Mouse (Mus musculus) embryonic facial prominence, embryonic 13.5 days (tissue): ENCODE measurements at regions not wholly inside any gene's neighbourhood (a gene's known extent, or its start where the extent isn't known, plus 50 kb on each side); places are given as distances from the start of the nearest gene placed in this dataset.
A peak's percentile ranks its signal among the peaks of the same experiment; 100 is the strongest.

Source experiments
- ATAC-seq: fragments of 200-750 bp; cut with Nextera tagmentation; 2 replicates; pipeline ENCODE4 v1.8.0; 2017; ENCODE audit warnings: low read depth; ENCODE audit not compliant: insufficient number of reproducible peaks, insufficient read depth, low FRiP score, low TSS enrichment
- H3K27ac ChIP-seq: fragments of 300-500 bp; sonication (generic); 2 replicates; pipeline ENCODE4 v1.5.1; 2015; ENCODE audit warnings: moderate library complexity, mild to moderate bottlenecking, inconsistent platforms
- H3K27me3 ChIP-seq: fragments of 300-500 bp; sonication (generic); 2 replicates; pipeline ENCODE4 v1.6.1; 2015; ENCODE audit warnings: mild to moderate bottlenecking, inconsistent platforms
- H3K36me3 ChIP-seq: fragments of 300-500 bp; sonication (generic); 2 replicates; pipeline ENCODE4 v1.6.1; 2015; ENCODE audit warnings: mild to moderate bottlenecking, inconsistent platforms
- H3K4me1 ChIP-seq: fragments of 300-500 bp; sonication (generic); 2 replicates; pipeline ENCODE4 v1.6.1; 2015; ENCODE audit warnings: inconsistent platforms
- H3K4me2 ChIP-seq: fragments of 300-500 bp; sonication (generic); 2 replicates; pipeline ENCODE4 v1.6.1; 2015; ENCODE audit warnings: moderate library complexity, mild to moderate bottlenecking, inconsistent platforms
- H3K4me3 ChIP-seq: fragments of 300-500 bp; sonication (generic); 2 replicates; pipeline ENCODE4 v1.5.1; 2015; ENCODE audit warnings: mild to moderate bottlenecking, inconsistent platforms
- H3K9ac ChIP-seq: fragments of 300-500 bp; sonication (generic); 2 replicates; pipeline ENCODE4 v1.6.1; 2015; ENCODE audit warnings: mild to moderate bottlenecking, inconsistent platforms
- H3K9me3 ChIP-seq: fragments of 300-500 bp; sonication (generic); 2 replicates; pipeline ENCODE4 v1.6.1; 2016; ENCODE audit warnings: inconsistent platforms
- WGBS: fragments of 180-500 bp; shearing (Covaris S2); methylation state at CpG from one replicate; pipeline ENCODE4 v1.1.7; 2015; ENCODE audit warnings: mixed read lengths; 5-methylcytosine and 5-hydroxymethylcytosine counted together

DNA sequence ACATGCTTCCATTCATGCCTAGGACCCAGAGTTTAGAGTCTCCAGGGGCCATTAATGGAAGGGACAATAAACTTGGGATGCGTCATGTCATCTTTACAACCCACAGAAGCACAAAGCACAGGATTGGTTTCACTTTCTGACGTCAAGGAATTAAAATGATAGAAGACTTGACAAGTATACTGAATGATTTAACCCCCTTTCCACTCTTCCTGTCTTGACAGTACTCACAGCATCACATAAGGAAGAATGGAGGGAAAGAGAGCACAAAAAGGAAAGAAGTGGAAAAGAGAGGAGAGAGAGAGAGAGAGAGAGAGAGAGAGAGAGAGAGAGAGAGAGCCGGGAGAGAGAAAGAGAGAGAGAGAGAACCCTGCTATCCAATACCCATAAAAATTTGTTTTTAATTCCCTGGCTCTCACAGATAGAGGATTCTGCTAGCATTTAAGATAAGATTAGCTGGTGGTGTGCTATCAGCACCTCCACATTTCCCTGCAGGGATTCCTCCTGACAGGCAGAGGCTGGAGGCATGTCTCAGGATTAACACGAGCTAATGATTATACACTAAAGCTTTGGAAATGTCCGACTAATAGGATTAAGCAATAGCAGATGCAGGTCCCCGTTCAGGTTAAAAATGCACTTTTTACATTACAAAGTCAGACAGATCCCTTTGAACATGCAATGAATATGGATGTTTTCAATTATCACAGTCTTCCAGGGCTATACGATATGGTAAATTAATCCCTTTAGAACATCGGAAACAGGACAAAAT, 210.2 kb downstream of the Olfr1505 start:
- Histone ChIP-seq H3K9me3 (no peaks in the 10 kb centered on the region), H3K36me3 (no peaks in the 10 kb centered on the region), H3K27ac (no peak overlapping the region), H3K4me1 (peaks cover 17% of the 10 kb centered on the region), H3K4me3 (no peak overlapping the region), H3K4me2 (0 out of 2 replicates have a peak overlapping the region, but pooled peaks have one; percentile 17), H3K9ac (no peak overlapping the region), H3K27me3 (peaks cover 15% of the 10 kb centered on the region; the same call in 1 of the 2 replicates)
- 9% methylated on average over 8 of the region's 8 CpGs for WGBS
- ATAC-seq = no peak

DNA sequence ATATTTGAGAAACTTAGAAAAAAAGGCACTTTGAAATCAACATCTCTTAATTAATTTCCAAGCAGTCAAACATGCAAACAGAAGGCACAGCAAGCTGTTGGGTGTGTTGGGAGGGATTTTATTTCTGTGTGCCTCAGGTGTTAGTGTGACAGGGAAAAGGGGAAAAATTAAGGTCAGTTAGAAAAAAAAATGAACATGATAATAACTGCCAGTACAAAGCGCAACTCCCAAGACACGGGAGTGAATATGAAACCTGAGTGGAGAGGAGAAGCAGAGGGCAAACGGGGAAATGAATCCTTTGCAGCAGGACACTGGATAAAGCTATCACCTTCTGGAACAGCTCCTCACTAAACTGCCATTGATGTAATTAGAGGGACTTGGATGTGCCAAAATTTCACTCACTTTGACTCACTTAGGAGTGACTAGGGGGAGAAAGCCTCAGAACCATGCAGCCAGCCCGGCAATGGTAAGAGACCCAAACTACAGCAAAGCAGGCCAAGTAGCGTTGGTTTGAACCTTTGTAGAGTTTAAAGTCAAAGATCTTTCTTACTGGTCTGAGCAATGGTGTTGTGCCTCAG, 211.0 kb downstream of the Olfr1505 start:
- no peak for ATAC-seq
- H3K9me3 ChIP-seq = no peaks in the 10 kb centered on the region

DNA sequence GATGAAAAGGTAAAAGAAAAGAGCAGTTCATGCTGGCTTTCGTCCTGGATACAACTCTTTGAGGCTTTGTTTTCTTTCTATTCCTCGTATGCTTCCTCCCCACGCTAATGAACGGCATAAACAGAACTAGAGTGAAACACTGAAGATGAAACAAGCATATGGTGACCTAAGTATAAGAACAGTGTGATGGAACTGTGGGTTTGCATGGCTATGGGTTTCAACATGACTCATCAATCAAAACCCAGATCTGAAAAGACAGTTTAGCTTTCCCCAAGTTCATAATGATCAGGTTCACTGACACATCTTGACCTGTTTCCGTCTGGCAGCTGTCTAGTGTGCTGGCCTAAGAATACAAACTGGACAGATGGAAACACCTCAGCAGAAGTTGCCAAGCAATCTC, 211.7 kb downstream of the Olfr1505 start:
- Histone ChIP-seq H3K9ac (no peak overlapping the region), H3K27ac (no peak overlapping the region), H3K4me1 (peaks cover 21% of the 10 kb centered on the region), H3K4me3 (no peak overlapping the region), H3K36me3 (no peaks in the 10 kb centered on the region), H3K4me2 (no peak overlapping the region), H3K27me3 (peaks cover 15% of the 10 kb centered on the region; the same call in 1 of the 2 replicates), H3K9me3 (no peaks in the 10 kb centered on the region)
- no peak for ATAC-seq
- 46% methylated on average over 5 of the region's 5 CpGs for WGBS

More for the DNA sequence above, 211.0 kb downstream of the Olfr1505 start:
- H3K4me3 ChIP-seq = no peak overlapping the region
- peaks cover 15% of the 10 kb centered on the region; the same call in 1 of the 2 replicates for H3K27me3 ChIP-seq
- no peak overlapping the region for H3K9ac ChIP-seq
- peaks cover 21% of the 10 kb centered on the region for H3K4me1 ChIP-seq
- no peaks in the 10 kb centered on the region for H3K36me3 ChIP-seq
- H3K4me2 ChIP-seq = 0 out of 2 replicates have a peak overlapping the region, but pooled peaks have one; percentile 17
- 22% methylated on average over 5 of the region's 5 CpGs for WGBS
- H3K27ac ChIP-seq = no peak overlapping the region

DNA sequence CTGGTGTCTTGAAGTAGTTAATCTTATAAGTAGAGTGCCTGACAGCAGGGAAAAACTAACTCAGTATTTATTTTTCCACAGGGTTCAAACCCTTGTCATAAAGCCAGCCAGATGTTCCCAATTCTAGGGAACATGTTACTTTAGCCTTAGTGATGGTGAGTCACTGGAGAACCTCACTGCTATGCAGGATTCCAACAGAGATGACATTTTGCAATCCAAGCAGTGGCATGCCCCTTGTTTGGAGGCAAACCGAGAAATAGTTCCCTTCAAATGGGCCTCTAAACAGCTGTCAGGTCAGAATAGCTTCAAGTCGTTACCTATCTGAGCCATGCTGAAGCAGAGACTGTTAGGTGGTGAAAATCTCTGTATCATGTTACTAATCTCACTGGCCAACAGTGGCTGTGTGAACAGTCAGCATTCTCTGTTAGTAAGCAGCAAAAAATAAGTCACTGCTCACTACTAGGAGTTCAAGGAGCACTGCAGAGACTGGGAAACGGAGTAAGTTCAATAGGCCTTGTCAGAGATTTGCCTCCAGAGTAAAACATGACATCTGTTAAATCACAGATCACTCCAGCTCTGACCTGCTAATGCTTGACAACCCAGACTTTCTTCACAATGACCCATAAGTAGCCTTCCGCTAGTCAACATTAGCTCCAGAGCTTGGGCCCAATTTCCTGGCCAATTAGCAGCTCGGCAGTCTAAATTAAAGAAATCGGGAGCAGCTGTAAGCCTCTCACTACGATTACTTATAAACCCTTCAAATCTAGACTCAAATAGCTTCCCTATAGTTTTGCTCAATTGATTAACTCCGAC, 215.3 kb downstream of the Olfr1505 start:
- peaks cover 17% of the 10 kb centered on the region for H3K4me1 ChIP-seq
- H3K4me3 ChIP-seq = no peak overlapping the region
- 16% methylated on average over 8 of the region's 8 CpGs for WGBS
- ATAC-seq = no peak
- no peaks in the 10 kb centered on the region for H3K36me3 ChIP-seq
- H3K9me3 ChIP-seq = no peaks in the 10 kb centered on the region
- peaks cover 6% of the 10 kb centered on the region; the same call in 1 of the 2 replicates for H3K27me3 ChIP-seq
- H3K9ac ChIP-seq = no peak overlapping the region
- no peak overlapping the region for H3K4me2 ChIP-seq
- H3K27ac ChIP-seq = no peak overlapping the region

DNA sequence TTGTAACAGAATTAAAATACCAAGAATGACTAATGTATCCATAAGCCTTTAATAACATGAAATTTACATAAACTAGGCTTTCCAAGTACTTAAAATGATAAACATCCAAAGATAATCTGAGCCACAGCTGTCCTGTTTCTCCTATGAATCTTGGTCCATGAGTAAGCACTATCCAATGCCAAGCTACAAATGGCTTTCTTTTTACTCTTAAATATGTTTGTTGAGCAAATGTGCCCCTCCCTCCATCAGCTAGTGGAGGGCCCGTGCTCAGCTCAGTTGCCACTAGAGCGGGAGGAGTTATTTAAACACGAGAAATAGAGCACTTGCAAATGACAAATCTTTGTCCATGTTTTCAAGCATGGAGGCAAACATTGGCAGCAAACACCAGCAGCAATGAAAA, 247.9 kb downstream of the Olfr1505 start:
- Histone ChIP-seq H3K4me1 (peaks cover 5% of the 10 kb centered on the region; the same call in 1 of the 2 replicates), H3K9ac (no peak overlapping the region), H3K4me2 (no peak overlapping the region), H3K27me3 (no peaks in the 10 kb centered on the region), H3K9me3 (no peaks in the 10 kb centered on the region), H3K36me3 (no peaks in the 10 kb centered on the region), H3K27ac (no peak overlapping the region), H3K4me3 (no peak overlapping the region)
- 52% methylated on average over 3 of the region's 3 CpGs for WGBS
- no peak for ATAC-seq

DNA sequence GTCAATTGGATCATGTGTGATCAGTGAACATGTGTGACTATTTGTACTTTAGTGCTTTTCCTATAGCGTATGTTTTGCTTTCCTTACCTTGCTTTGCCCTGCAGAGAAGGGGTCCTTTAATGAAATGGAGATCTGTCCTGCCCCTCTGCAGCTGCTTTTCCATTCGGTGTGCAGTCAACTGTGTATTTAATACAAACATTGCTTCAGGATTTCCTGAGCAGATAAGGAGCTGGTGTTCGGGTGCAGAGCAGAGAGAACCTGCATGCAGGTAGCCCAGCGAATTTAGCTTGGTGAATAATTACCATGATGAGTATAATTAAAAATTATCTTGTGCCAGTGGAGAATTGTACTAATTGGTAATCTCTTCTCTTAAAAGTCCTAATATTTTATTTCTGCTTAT, 249.4 kb downstream of the Olfr1505 start:
- ATAC-seq = no peak
- Histone ChIP-seq H3K27ac (no peak overlapping the region), H3K4me1 (peaks cover 5% of the 10 kb centered on the region; the same call in 1 of the 2 replicates), H3K4me2 (no peak overlapping the region), H3K9me3 (no peaks in the 10 kb centered on the region), H3K36me3 (no peaks in the 10 kb centered on the region), H3K9ac (no peak overlapping the region), H3K4me3 (no peak overlapping the region), H3K27me3 (no peaks in the 10 kb centered on the region)
- WGBS = 40% methylated on average over 4 of the region's 4 CpGs

DNA sequence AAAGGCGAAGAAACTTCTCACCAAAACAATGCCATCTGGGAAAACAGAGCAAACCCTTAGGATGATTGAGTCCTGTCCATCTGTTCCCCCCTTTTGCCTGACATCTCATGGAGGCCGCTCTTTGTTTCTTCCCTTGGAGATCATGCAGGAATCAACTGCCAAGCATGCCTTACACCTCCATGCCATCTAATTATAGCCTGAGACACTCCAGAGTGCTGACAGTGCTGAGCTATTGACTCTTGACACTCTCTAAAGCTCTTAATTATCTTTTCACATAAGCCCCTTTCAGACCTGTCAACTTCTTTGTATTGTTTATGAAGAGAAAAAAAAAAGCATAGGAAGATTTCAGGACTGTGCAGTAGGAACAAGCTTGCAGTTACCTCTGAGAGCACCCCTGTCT, 252.4 kb downstream of the Olfr1505 start:
- H3K27ac ChIP-seq = no peak overlapping the region
- H3K9ac ChIP-seq = no peak overlapping the region
- no peak overlapping the region for H3K4me3 ChIP-seq
- H3K36me3 ChIP-seq = no peaks in the 10 kb centered on the region
- 75% methylated on average over 2 of the region's 2 CpGs for WGBS
- ATAC-seq = no peak
- peaks cover 5% of the 10 kb centered on the region; the same call in 1 of the 2 replicates for H3K4me1 ChIP-seq
- H3K9me3 ChIP-seq = no peaks in the 10 kb centered on the region
- H3K4me2 ChIP-seq = no peak overlapping the region
- no peaks in the 10 kb centered on the region for H3K27me3 ChIP-seq

DNA sequence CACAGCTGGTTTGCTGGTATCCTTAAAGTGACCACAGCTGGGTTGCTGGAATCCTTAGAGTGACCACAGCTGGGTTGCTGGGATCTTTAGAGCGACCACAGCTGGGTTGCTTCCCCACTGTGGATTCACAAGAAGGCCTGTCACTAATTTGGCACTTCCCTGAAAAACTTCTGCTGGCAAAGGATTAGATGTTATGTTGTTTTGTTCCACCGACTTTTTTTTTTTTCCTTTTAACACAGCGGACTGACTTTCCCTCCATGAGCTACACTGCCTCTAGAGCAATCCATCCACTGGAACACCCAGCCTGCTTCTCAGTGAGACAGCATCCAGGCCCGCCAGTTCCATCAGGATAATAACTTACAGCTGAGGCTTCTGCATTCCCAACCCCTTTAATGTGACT, 266.9 kb downstream of the Olfr1505 start:
- no peaks in the 10 kb centered on the region for H3K36me3 ChIP-seq
- H3K27ac ChIP-seq = no peak overlapping the region
- peaks cover 7% of the 10 kb centered on the region; the same call in 1 of the 2 replicates for H3K27me3 ChIP-seq
- no peaks in the 10 kb centered on the region for H3K9me3 ChIP-seq
- 8% methylated on average over 4 of the region's 4 CpGs for WGBS
- ATAC-seq = peak; percentile 79; the same call in 1 of the 2 replicates
- H3K4me1 ChIP-seq = peaks cover 9% of the 10 kb centered on the region; the same call in 1 of the 2 replicates
- H3K4me3 ChIP-seq = no peak overlapping the region
- H3K4me2 ChIP-seq = no peak overlapping the region
- H3K9ac ChIP-seq = no peak overlapping the region

DNA sequence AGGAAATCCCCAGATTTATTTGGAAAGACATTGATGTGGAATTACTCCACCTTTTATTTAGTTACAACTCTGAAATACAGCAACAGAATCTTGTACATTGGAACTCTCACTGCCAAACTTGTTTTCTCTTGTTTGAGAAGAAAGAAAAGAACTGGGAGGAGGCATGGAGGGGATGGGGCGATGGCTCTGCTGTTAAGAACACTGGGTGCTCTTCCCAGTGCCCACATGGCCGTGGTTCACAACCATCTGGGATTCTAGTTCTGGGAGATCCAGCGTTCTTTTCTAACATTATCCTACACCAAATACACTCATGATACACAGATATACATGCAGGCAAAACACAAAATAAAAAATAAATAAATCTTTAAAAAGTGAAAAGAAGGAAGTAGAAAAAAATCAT, 267.6 kb downstream of the Olfr1505 start:
- H3K9me3 ChIP-seq = no peaks in the 10 kb centered on the region
- H3K4me3 ChIP-seq = no peak overlapping the region
- no peaks in the 10 kb centered on the region for H3K36me3 ChIP-seq
- 45% methylated on average over 3 of the region's 3 CpGs for WGBS
- peaks cover 9% of the 10 kb centered on the region; the same call in 1 of the 2 replicates for H3K4me1 ChIP-seq
- no peak overlapping the region for H3K27ac ChIP-seq
- ATAC-seq = no peak
- no peak overlapping the region for H3K9ac ChIP-seq
- peaks cover 7% of the 10 kb centered on the region; the same call in 1 of the 2 replicates for H3K27me3 ChIP-seq
- H3K4me2 ChIP-seq = no peak overlapping the region

DNA sequence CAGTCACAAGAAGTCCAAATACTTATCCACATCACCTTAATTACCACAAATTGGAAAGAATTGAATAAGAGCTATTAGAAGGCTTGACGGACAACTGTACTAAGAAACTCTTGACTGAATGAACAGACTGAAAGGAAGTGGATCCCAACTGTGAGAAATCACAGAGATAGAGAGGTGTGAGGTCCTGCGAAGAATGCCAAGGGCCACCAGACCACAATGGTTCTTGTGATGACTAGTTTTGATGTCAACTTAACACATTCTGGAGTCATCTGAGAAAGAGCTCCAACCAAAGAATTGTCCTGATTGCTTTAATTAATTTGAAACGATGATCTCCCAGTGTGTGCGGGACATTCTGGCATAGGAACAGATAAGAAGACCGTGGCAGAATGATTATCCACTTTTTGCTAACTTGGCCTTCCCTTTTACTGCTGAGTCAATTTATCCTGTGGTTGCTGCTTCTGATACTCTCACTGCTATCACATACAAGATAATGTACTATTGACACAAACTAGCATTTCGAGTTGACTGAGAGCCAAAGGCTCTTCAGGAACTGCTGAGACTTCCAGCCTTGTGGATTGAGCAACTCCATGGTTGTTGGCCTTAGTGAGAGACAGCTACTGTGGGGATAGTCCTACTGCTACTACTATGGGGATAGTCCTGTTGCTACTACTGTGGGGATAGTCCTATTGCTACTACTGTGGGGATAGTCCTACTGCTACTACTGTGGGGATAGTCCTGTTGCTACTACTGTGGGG, 268.5 kb downstream of the Olfr1505 start:
- 74% methylated on average over 6 of the region's 6 CpGs for WGBS
- Histone ChIP-seq H3K27ac (no peak overlapping the region), H3K4me1 (peaks cover 9% of the 10 kb centered on the region; the same call in 1 of the 2 replicates), H3K9ac (no peak overlapping the region), H3K27me3 (peaks cover 7% of the 10 kb centered on the region; the same call in 1 of the 2 replicates), H3K4me3 (no peak overlapping the region), H3K36me3 (no peaks in the 10 kb centered on the region), H3K4me2 (no peak overlapping the region), H3K9me3 (no peaks in the 10 kb centered on the region)
- no peak for ATAC-seq

DNA sequence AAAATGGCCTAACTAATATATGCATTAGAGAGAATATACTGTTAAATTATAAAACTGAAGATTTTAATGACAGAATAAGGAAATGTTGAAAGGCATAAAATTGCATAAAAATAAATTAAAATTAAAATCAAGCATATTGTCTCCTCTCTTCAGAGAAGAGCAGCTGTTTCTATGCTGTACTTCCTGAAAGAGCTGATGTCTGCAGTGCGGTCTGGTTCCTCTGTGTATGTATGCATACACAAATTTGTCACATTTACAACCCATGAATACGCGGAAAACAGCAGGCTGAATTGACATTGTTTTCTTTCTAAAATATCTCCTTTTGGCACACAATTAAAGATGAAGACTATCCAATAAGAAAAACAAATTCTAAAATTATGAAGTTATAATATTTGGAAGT, 278.5 kb downstream of the Olfr1505 start:
- WGBS = 50% methylated on average over 3 of the region's 3 CpGs
- H3K27me3 ChIP-seq = no peaks in the 10 kb centered on the region
- H3K4me2 ChIP-seq = no peak overlapping the region
- no peaks in the 10 kb centered on the region for H3K36me3 ChIP-seq
- no peaks in the 10 kb centered on the region for H3K4me1 ChIP-seq
- H3K4me3 ChIP-seq = no peak overlapping the region
- no peak overlapping the region for H3K9ac ChIP-seq
- H3K9me3 ChIP-seq = no peaks in the 10 kb centered on the region
- H3K27ac ChIP-seq = no peak overlapping the region
- no peak for ATAC-seq
